Mouse (Mus musculus): ENCODE results near the gene Ntmt1. TPM values are rescaled to one million over a fixed set of nuclear protein-coding genes. Genes with fewer than 3 reads are reported as not detected.

Gene Ntmt1
- polyA plus RNA-seq (2015; fragmentation: Nextera tagmentation; extraction: Ambion mirVana), result 98.1 and 104 TPM in 2 replicates

- Histone ChIP-seq H3K4me1 (peaks cover 34% of the 10 kb centered on the region), H3K9ac (peak within 1 kb of the TSS; percentile 91), H3K27me3 (peaks cover 7% of the 10 kb centered on the region), H3K27ac (peak within 1 kb of the TSS; percentile 72), H3K4me3 (peak within 1 kb of the TSS; percentile 83), H3K4me2 (replicated peaks) (peak within 1 kb of the TSS; percentile 91), H3K36me3 (peaks cover 24% of the 10 kb centered on the region), H3K9me3 (no peaks in the 10 kb centered on the region)
- peak; percentile 99 for ATAC-seq (ENCODE audit: low FRiP score, low read depth)
- WGBS, result under 1% methylated on average over 42 of the region's 44 CpGs
Observed at GRCm38 (mm10) chr2:30807648-30808295, at the start of gene Ntmt1. TSS of gene Ntmt1 (plus strand) at chr2:30807826.

DNA sequence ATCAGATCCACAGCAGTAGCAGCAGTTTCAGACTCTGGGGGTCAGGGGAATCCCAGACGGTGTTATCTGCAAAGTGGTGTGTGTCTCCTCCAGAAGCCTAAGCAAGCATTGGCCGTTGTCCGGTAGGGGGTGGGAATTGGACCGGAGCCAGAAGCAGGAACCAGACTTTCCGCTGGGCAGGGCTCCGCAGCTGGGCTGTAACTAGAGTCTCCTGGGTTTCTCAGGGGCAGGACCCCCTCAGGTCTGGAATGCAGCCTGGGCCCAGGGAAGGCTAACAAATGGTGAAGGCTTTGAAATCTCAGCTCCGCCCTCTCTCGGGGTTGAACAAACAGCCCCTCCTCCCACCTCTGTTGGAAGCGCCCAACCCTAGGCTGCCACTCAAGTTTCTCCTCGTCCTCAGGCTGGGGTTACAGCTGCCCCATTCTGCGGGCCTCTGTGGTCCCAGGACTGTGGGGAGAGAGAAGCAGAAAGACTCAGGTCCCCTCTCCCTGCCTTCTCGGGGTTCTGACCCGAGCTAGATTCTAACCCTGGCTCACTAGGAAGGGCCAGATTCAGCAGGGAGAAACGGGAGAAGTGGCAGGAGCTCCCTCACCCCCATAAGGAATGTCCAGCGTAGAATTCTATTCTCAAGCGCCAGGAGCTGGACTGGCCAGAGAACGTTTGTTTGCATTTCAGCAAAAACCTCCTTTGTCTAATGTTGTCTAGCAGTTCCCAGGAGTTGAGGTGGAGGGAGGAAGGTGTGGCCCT lies 49.1 kb upstream of the Ntmt1 start:
- WGBS, result 4% methylated on average over 17 of the region's 17 CpGs
- peaks cover 13% of the 10 kb centered on the region; the same call in 1 of the 2 replicates for H3K9me3 ChIP-seq
- no peaks in the 10 kb centered on the region for H3K27me3 ChIP-seq
- peaks cover 40% of the 10 kb centered on the region for H3K4me1 ChIP-seq
- no peak overlapping the region for H3K4me3 ChIP-seq
- no peaks in the 10 kb centered on the region for H3K36me3 ChIP-seq
- peak overlapping the region; percentile 27; the same call in 1 of the 2 replicates for H3K9ac ChIP-seq
- H3K27ac ChIP-seq, result peak overlapping the region; percentile 97
- H3K4me2 ChIP-seq (replicated peaks), result peak overlapping the region; percentile 51
- peak; percentile 93 for ATAC-seq (ENCODE audit: low FRiP score, low read depth)

GRCm38 (mm10) chr2:30759088-30759374 lies 48.6 kb upstream of the Ntmt1 start:
- peak overlapping the region; percentile 27; the same call in 1 of the 2 replicates for H3K9ac ChIP-seq
- WGBS, result 47% methylated on average over 4 of the region's 4 CpGs
- no peaks in the 10 kb centered on the region for H3K36me3 ChIP-seq
- H3K4me2 ChIP-seq (replicated peaks), result peak overlapping the region; percentile 51
- H3K27me3 ChIP-seq, result no peaks in the 10 kb centered on the region
- no peak overlapping the region for H3K4me3 ChIP-seq
- H3K4me1 ChIP-seq, result peaks cover 39% of the 10 kb centered on the region
- H3K27ac ChIP-seq, result peak overlapping the region; percentile 97
- peaks cover 13% of the 10 kb centered on the region; the same call in 1 of the 2 replicates for H3K9me3 ChIP-seq
- ATAC-seq (ENCODE audit: low FRiP score, low read depth), result no peak

DNA sequence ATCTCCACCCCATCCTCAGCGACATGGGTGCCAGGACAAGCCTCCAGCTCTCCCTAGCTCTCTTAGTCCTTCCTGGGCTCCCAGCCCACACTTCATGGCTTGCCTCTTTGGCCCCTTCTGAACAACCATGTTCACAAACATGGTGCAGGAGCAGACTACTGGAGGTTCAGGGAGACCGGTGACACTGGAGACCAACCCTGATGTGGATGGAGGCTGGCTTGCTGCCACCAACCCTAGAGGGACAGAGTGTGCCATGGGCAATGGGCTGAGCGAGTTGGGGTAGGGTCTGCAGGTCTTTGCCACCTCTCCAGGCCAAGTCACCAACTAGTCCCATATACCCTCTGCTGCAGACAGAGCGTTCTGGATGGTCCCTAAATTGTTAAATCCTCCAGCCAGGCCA lies 48.2 kb upstream of the Ntmt1 start:
- Histone ChIP-seq H3K36me3 (no peaks in the 10 kb centered on the region), H3K9me3 (peaks cover 13% of the 10 kb centered on the region; the same call in 1 of the 2 replicates), H3K9ac (no peak overlapping the region; the same call in 1 of the 2 replicates), H3K4me3 (no peak overlapping the region), H3K27me3 (no peaks in the 10 kb centered on the region), H3K4me2 (replicated peaks) (no peak overlapping the region), H3K27ac (peak overlapping the region; percentile 97), H3K4me1 (peaks cover 36% of the 10 kb centered on the region)
- ATAC-seq (ENCODE audit: low FRiP score, low read depth), result no peak
- WGBS, result 84% methylated on average over 4 of the region's 4 CpGs

GRCm38 (mm10) chr2:30759858-30760547 lies 47.6 kb upstream of the Ntmt1 start:
- Histone ChIP-seq H3K27ac (peak overlapping the region; percentile 97; the same call in 1 of the 2 replicates), H3K4me1 (peaks cover 32% of the 10 kb centered on the region), H3K36me3 (no peaks in the 10 kb centered on the region), H3K4me2 (replicated peaks) (no peak overlapping the region), H3K9me3 (peaks cover 19% of the 10 kb centered on the region; the same call in 1 of the 2 replicates), H3K27me3 (no peaks in the 10 kb centered on the region), H3K9ac (no peak overlapping the region), H3K4me3 (no peak overlapping the region)
- no peak for ATAC-seq (ENCODE audit: low FRiP score, low read depth)
- WGBS, result 57% methylated on average over 10 of the region's 10 CpGs

GRCm38 (mm10) chr2:30760706-30761105 lies 46.9 kb upstream of the Ntmt1 start:
- H3K27ac ChIP-seq, result no peak overlapping the region
- peaks cover 30% of the 10 kb centered on the region for H3K4me1 ChIP-seq
- H3K27me3 ChIP-seq, result no peaks in the 10 kb centered on the region
- no peak overlapping the region for H3K4me3 ChIP-seq
- H3K9ac ChIP-seq, result no peak overlapping the region
- peaks cover 18% of the 10 kb centered on the region; the same call in 1 of the 2 replicates for H3K9me3 ChIP-seq
- WGBS, result 41% methylated on average over 6 of the region's 6 CpGs
- no peaks in the 10 kb centered on the region for H3K36me3 ChIP-seq
- no peak overlapping the region for H3K4me2 ChIP-seq (replicated peaks)
- no peak for ATAC-seq (ENCODE audit: low FRiP score, low read depth)

- Histone ChIP-seq H3K4me3 (no peak overlapping the region), H3K27ac (no peak overlapping the region), H3K9me3 (peaks cover 14% of the 10 kb centered on the region; the same call in 1 of the 2 replicates), H3K9ac (no peak overlapping the region), H3K36me3 (no peaks in the 10 kb centered on the region), H3K4me2 (replicated peaks) (no peak overlapping the region), H3K4me1 (peaks cover 9% of the 10 kb centered on the region), H3K27me3 (no peaks in the 10 kb centered on the region)
- 81% methylated on average over 5 of the region's 5 CpGs for WGBS
- no peak for ATAC-seq (ENCODE audit: low FRiP score, low read depth)
Observed at GRCm38 (mm10) chr2:30766446-30766845, 41.2 kb upstream of the Ntmt1 start.

- Histone ChIP-seq H3K9ac (no peak overlapping the region), H3K4me3 (no peak overlapping the region), H3K9me3 (peaks cover 8% of the 10 kb centered on the region; the same call in 1 of the 2 replicates), H3K4me2 (replicated peaks) (no peak overlapping the region), H3K4me1 (peaks cover 22% of the 10 kb centered on the region), H3K36me3 (no peaks in the 10 kb centered on the region), H3K27ac (no peak overlapping the region), H3K27me3 (no peaks in the 10 kb centered on the region)
- no peak for ATAC-seq (ENCODE audit: low FRiP score, low read depth)
- WGBS, result 70% methylated on average over 7 of the region's 7 CpGs
Observed at GRCm38 (mm10) chr2:30767626-30768240, 39.9 kb upstream of the Ntmt1 start.

DNA sequence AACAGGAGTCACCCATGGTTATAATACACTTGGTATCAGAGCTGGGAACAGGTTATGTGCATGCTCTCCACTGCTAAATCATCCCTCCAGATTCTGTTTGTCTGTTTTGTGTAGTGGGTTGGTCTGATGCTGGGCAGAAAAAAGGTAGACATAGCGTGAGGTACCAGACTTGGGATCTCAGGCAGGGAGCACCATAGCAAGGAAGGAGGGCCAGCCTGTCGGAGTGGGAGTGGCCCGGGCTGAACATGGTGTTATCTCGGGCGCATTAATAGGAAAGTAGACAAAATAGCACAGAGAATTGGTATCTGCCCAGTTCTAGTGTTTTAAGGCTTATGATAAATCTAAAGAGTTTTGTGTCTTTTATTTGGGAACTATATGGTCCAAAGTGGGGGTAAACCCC lies 39.1 kb upstream of the Ntmt1 start:
- H3K27ac ChIP-seq, result no peak overlapping the region
- no peak overlapping the region for H3K9ac ChIP-seq
- no peak overlapping the region for H3K4me3 ChIP-seq
- H3K36me3 ChIP-seq, result no peaks in the 10 kb centered on the region
- ATAC-seq (ENCODE audit: low FRiP score, low read depth), result no peak
- H3K4me1 ChIP-seq, result peaks cover 23% of the 10 kb centered on the region
- no peak overlapping the region for H3K4me2 ChIP-seq (replicated peaks)
- WGBS, result 85% methylated on average over 5 of the region's 5 CpGs
- H3K9me3 ChIP-seq, result peaks cover 6% of the 10 kb centered on the region; the same call in 1 of the 2 replicates
- H3K27me3 ChIP-seq, result no peaks in the 10 kb centered on the region

GRCm38 (mm10) chr2:30769187-30769586 lies 38.4 kb upstream of the Ntmt1 start:
- Histone ChIP-seq H3K27me3 (no peaks in the 10 kb centered on the region), H3K4me2 (replicated peaks) (no peak overlapping the region), H3K9ac (no peak overlapping the region), H3K4me3 (no peak overlapping the region), H3K27ac (no peak overlapping the region), H3K4me1 (peaks cover 23% of the 10 kb centered on the region), H3K9me3 (peaks cover 6% of the 10 kb centered on the region; the same call in 1 of the 2 replicates), H3K36me3 (no peaks in the 10 kb centered on the region)
- 45% methylated on average over 6 of the region's 6 CpGs for WGBS
- ATAC-seq (ENCODE audit: low FRiP score, low read depth), result no peak

GRCm38 (mm10) chr2:30771368-30771805 lies 36.2 kb upstream of the Ntmt1 start:
- peak overlapping the region; percentile 79 for H3K9ac ChIP-seq
- WGBS, result under 1% methylated on average over 48 of the region's 51 CpGs
- peak overlapping the region; percentile 95 for H3K4me2 ChIP-seq (replicated peaks)
- 0 out of 2 replicates have a peak overlapping the region, but pooled peaks have one; percentile 33 for H3K27ac ChIP-seq
- peaks cover 23% of the 10 kb centered on the region for H3K4me1 ChIP-seq
- H3K36me3 ChIP-seq, result no peaks in the 10 kb centered on the region
- H3K27me3 ChIP-seq, result no peaks in the 10 kb centered on the region
- 0 out of 2 replicates have a peak, but pooled peaks have one; percentile 3 for ATAC-seq (ENCODE audit: low FRiP score, low read depth)
- H3K9me3 ChIP-seq, result no peaks in the 10 kb centered on the region
- peak overlapping the region; percentile 53 for H3K4me3 ChIP-seq
